Mouse (Mus musculus): Measurements from ENCODE around the gene Kpna7. TPM values are rescaled to one million over a fixed set of nuclear protein-coding genes. Genes with fewer than 3 reads are reported as not detected.

Kpna7 gene
- polyA plus RNA-seq, 1 experiment from 2014 or later, result not detected

Other genes with a start within 250 kb of the Kpna7 start
- 19.5 and 19.9 TPM in 2 replicates for gene Smurf1, start 118.2 kb downstream of the Kpna7 start, polyA plus RNA-seq (2015; fragmentation: Nextera tagmentation; extraction: Ambion mirVana)
- not detected in 2 replicates for gene Gm4871, start 51.3 kb downstream of the Kpna7 start, polyA plus RNA-seq (2015; fragmentation: Nextera tagmentation; extraction: Ambion mirVana)
- not detected in 2 replicates for gene 1700018F24Rik, start 41.0 kb downstream of the Kpna7 start, polyA plus RNA-seq (2015; fragmentation: Nextera tagmentation; extraction: Ambion mirVana)
- 139 and 141 TPM in 2 replicates for gene Arpc1a, start 200 bp downstream of the Kpna7 start, polyA plus RNA-seq (2015; fragmentation: Nextera tagmentation; extraction: Ambion mirVana)
- 250 and 255 TPM in 2 replicates for gene Arpc1b, start 30.2 kb upstream of the Kpna7 start, polyA plus RNA-seq (2015; fragmentation: Nextera tagmentation; extraction: Ambion mirVana)
- 137 and 139 TPM in 2 replicates for gene Pdap1, start 56.2 kb upstream of the Kpna7 start, polyA plus RNA-seq (2015; fragmentation: Nextera tagmentation; extraction: Ambion mirVana)
- 218 and 225 TPM in 2 replicates for gene Bud31, start 56.3 kb upstream of the Kpna7 start, polyA plus RNA-seq (2015; fragmentation: Nextera tagmentation; extraction: Ambion mirVana)
- gene Ptcd1, start 83.1 kb upstream of the Kpna7 start, polyA plus RNA-seq (2015; fragmentation: Nextera tagmentation; extraction: Ambion mirVana), result 19.2 and 20.2 TPM in 2 replicates
- 55.6 and 58.1 TPM in 2 replicates for gene Cpsf4, start 83.2 kb upstream of the Kpna7 start, polyA plus RNA-seq (2015; fragmentation: Nextera tagmentation; extraction: Ambion mirVana)
- gene Atp5j2, start 108.0 kb upstream of the Kpna7 start, polyA plus RNA-seq (2015; fragmentation: Nextera tagmentation; extraction: Ambion mirVana), result 649 and 683 TPM in 2 replicates
- gene Zkscan14, start 117.8 kb upstream of the Kpna7 start, polyA plus RNA-seq (2015; fragmentation: Nextera tagmentation; extraction: Ambion mirVana), result 11.0 and 11.3 TPM in 2 replicates
- gene Zkscan5, start 120.5 kb upstream of the Kpna7 start, polyA plus RNA-seq (2015; fragmentation: Nextera tagmentation; extraction: Ambion mirVana), result 16.3 and 17.1 TPM in 2 replicates
- 33.8 and 34.1 TPM in 2 replicates for gene Zfp655, start 147.7 kb upstream of the Kpna7 start, polyA plus RNA-seq (2015; fragmentation: Nextera tagmentation; extraction: Ambion mirVana)
- gene Zscan25, start 196.5 kb upstream of the Kpna7 start, polyA plus RNA-seq (2015; fragmentation: Nextera tagmentation; extraction: Ambion mirVana), result 0.59 and 0.79 TPM in 2 replicates